Mouse (Mus musculus) activated CD4-positive, CD25-positive, alpha-beta regulatory T cell (primary cell): ENCODE measurements around the gene Gpd1. TPM values are rescaled to one million over a fixed set of nuclear protein-coding genes. Genes with fewer than 3 reads are reported as not detected.

Experiments
- polyA plus RNA-seq, 2 experiments: library from polyadenylated mRNA; unstranded; fragments of 100-300 nt; shearing (Covaris generic); gene quantifications; one replicate each; pipeline ENCODE4 v1.2.1; 2017

Gpd1 gene
- under 1 TPM; 0.14 to 0.36 TPM for polyA plus RNA-seq

GRCm38 (mm10) chr15:99717386-99718334 lies at the start of gene Gpd1:
Gene Gpd1 (plus strand): TSS chr15:99717515.

DNA sequence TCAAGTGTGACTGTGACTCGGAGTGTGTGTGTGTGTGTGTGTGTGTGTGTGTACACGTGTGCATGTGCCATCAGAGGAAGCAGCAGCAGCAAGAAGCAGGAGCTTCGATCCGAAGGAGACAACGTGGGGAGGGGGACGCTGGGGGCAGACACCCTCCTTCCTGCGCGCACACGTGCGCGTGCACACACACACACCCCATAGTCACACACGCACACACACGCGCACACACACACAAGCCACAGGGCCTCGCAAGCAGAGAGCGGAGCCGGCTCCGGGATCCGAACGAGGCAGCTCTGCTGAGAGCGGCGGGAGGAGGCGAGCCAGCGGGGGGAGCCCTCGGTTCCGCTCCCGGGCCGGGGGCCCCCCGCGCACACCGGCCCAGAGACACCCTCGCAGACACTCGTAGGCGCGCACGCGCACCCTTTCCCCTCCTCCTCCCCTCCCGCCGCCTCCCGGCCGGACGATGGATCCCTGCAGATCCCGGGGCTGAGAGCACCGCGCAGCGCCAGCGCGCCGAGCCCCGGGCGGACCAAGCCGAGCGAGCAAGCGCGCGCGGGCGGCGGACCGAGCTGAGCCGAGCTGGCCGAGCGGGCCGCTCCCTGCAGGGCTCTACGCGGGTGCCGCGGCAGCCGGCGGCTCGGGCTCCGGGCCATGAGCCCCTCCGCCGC lies 47.0 kb upstream of the Gpd1 start, which contains the start of gene Asic1:
Asic1 (plus strand) TSS at position 215 of the 668 bp plus-strand sequence.

DNA sequence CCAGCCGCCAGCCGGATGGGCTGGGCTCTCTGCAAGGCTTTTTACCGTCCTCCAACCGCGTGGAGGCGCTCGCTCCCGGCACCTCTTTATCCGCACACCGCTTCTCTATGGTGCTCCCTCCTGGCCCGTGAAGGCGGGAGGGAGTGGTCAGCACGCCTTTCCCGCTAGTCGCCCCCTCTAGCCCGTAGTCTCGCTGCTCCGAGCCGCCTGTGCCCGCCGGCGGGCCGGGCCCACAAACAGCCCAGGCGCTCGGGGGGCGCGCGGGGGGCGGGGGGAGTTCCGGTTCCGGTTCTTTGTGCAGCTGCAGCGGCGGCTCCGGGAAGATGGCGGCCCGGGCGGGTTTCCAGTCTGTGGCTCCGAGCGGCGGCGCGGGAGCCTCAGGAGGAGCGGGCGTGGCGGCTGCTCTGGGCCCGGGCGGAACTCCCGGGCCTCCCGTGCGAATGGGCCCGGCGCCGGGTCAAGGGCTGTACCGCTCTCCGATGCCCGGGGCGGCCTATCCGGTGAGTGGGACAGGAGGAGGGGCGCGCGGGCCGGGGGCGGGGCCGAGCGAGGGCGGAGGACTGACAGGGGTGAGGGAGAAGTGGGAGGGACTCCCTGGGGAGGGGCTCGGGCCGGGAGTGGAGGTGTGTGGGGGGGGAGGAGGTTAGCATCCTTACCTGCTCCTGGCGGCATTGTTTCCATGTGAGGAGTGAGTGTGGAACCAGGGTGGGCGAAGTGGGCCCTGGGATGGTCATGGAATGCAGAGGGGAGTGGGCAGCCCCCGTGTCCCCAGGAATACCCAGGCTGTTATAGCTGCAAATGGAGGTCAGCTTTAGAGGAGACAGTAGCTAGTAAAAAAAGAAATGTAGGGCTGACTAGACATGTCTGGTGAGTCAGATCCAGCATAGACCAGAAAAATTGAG lies 15.1 kb upstream of the Gpd1 start, which contains the start of gene Smarcd1:
Smarcd1 (plus strand) TSS at position 131 of the 902 bp plus-strand sequence.

DNA sequence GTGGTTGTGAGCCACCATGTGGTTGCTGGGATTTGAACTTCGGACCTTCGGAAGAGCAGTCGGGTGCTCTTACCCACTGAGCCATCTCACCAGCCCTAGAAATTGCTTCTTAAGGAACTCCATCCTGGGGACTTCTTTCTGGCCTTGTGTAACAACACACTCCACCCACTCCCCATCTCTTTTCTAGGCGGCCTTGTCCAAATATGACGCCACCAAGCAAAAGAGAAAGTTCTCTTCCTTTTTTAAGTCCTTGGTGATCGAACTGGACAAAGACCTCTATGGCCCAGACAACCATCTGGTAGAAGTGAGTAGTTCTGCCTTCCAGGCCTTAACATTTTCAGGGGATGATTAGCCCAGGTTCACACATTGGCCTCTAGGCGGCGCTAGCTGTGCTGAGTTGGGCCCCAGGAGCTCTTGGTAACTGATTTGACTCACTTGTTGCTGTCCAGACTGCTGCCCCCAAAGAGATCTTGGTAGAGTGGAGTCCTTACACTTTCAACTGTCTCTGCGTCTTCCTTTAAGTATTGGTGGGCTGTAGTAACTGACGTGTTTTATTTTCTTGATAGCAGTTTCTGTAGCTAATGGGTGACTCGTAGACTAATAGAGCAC lies 11.8 kb upstream of the Gpd1 start, which contains the start of gene Gm17349:
Gm17349 (minus strand) TSS at position 51 of the 609 bp plus-strand sequence.

GRCm38 (mm10) chr15:99725341-99726155 lies 8.2 kb downstream of the Gpd1 start, which contains the start of gene Cox14:
Gene Cox14 (plus strand): TSS chr15:99725618.

DNA sequence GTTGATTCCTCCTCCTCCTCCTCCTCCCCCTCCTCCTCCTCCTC lies 55.4 kb downstream of the Gpd1 start, which contains the start of gene Cers5:
Cers5 (minus strand) TSS at position 5 of the 44 bp plus-strand sequence.

Other genes starting within 250 kb of the Gpd1 start
- gene Bcdin3d, start 242.8 kb upstream of the Gpd1 start, polyA plus RNA-seq = 10 to 100 TPM; 20.4 to 22.9 TPM
- gene Faim2, start 189.3 kb upstream of the Gpd1 start, polyA plus RNA-seq = under 1 TPM; 0.01 to 0.20 TPM
- not detected for gene Aqp2, start 138.5 kb upstream of the Gpd1 start, polyA plus RNA-seq
- not detected for gene Aqp5, start 126.7 kb upstream of the Gpd1 start, polyA plus RNA-seq
- gene Aqp6, start 116.1 kb upstream of the Gpd1 start, polyA plus RNA-seq = not detected
- 10 to 100 TPM; 59.3 to 62.7 TPM for gene Racgap1, start 65.9 kb upstream of the Gpd1 start, polyA plus RNA-seq
- gene Asic1, start 47.1 kb upstream of the Gpd1 start, polyA plus RNA-seq = under 1 TPM; 0.07 to 0.63 TPM
- gene Smarcd1, start 15.4 kb upstream of the Gpd1 start, polyA plus RNA-seq = 10 to 100 TPM; 31.0 to 40.1 TPM
- gene Gm17349, start 12.0 kb upstream of the Gpd1 start, polyA plus RNA-seq = not detected
- gene Cox14, start 8.1 kb downstream of the Gpd1 start, polyA plus RNA-seq = 100 to 1,000 TPM; 133 to 166 TPM
- 10 to 100 TPM; 86.7 to 92.1 TPM for gene Cers5, start 55.4 kb downstream of the Gpd1 start, polyA plus RNA-seq
- gene Lima1, start 157.9 kb downstream of the Gpd1 start, polyA plus RNA-seq = 1 to 10 TPM; 1.2 to 1.4 TPM
- gene Fam186a, start 249.5 kb downstream of the Gpd1 start, polyA plus RNA-seq = not detected